Mouse (Mus musculus): Measurements from ENCODE around the gene Tnnt3. TPM values are rescaled to one million over a fixed set of nuclear protein-coding genes. Genes with fewer than 3 reads are reported as not detected.
A peak's percentile ranks its signal among the peaks of the same experiment; 100 is the strongest.

Gene Tnnt3
- total and polyA plus RNA-seq, 3 experiments = not detected

GRCm38 (mm10) chr7:142497775-142498174, 861 bp upstream of the Tnnt3 start (continued):
- TF ChIP-seq CHD1 (IDR thresholded peaks at IDR 0.05; ENCODE audit: low read depth, low read length) (no peak), MAFK (IDR thresholded peaks at IDR 0.05; ENCODE audit: borderline replicate concordance, low read depth, low read length) (no peak), UBTF (IDR thresholded peaks at IDR 0.05; ENCODE audit: borderline replicate concordance, insufficient read depth, low read depth, low read length) (no peak), SMC3 (IDR thresholded peaks at IDR 0.05; ENCODE audit: low read depth, low read length) (peak; percentile 47), JUND (IDR thresholded peaks at IDR 0.05; ENCODE audit: low read depth, low read length) (no peak)

- H3K36me3 ChIP-seq (ENCODE audit: control insufficient read depth in 1 of 2, insufficient read depth in 2 of 2, low read length in 2 of 2) = no peaks in the 10 kb centered on the region
- no peak overlapping the region for H3K4me3 ChIP-seq (ENCODE audit: control insufficient read depth in 1 of 2, insufficient read depth in 1 of 2, low read depth in 2 of 2, low read length in 2 of 2)
- H3K27me3 ChIP-seq (ENCODE audit: control insufficient read depth in 1 of 2, insufficient read depth in 2 of 2, low read length in 2 of 2) = no peaks in the 10 kb centered on the region; a peak in 1 of 4 replicates
- H3K79me2 ChIP-seq (ENCODE audit: control insufficient read depth, insufficient read depth, low read length, poor library complexity) = no peaks in the 10 kb centered on the region
- no peaks in the 10 kb centered on the region for H3K4me1 ChIP-seq (ENCODE audit: control insufficient read depth in 1 of 2, insufficient read depth in 2 of 2, low read length in 2 of 2)
- H3K9me3 ChIP-seq (replicated peaks; ENCODE audit: insufficient read depth, low read length) = no peaks in the 10 kb centered on the region
- no peak overlapping the region for H3K9ac ChIP-seq (ENCODE audit: control insufficient read depth, low read depth, low read length, poor library complexity, severe bottlenecking)
- H3K27ac ChIP-seq (ENCODE audit: control insufficient read depth, low read depth, low read length) = no peak overlapping the region
- DNase-seq (ENCODE audit: low read depth, low spot score) = no peak
- TF ChIP-seq RAD21 (IDR thresholded peaks at IDR 0.05; ENCODE audit: low read depth, low read length) (no peak), ZMIZ1 (IDR thresholded peaks at IDR 0.05; ENCODE audit: low read depth, low read length) (no peak), JUND (IDR thresholded peaks at IDR 0.05; ENCODE audit: low read depth, low read length) (no peak), ETS1 (IDR thresholded peaks at IDR 0.05; ENCODE audit: low read depth, low read length) (no peak)
Observed at GRCm38 (mm10) chr7:142499010-142499721, 530 bp downstream of the Tnnt3 start.

- H3K36me3 ChIP-seq (ENCODE audit: control insufficient read depth in 1 of 2, insufficient read depth in 2 of 2, low read length in 2 of 2) = no peaks in the 10 kb centered on the region
- no peaks in the 10 kb centered on the region for H3K9me3 ChIP-seq (replicated peaks; ENCODE audit: insufficient read depth, low read length)
- no peak for TF ChIP-seq ZKSCAN1 (IDR thresholded peaks at IDR 0.05; ENCODE audit: low read depth, low read length)
- no peak overlapping the region for H3K4me3 ChIP-seq (ENCODE audit: control insufficient read depth in 1 of 2, insufficient read depth in 1 of 2, low read depth in 2 of 2, low read length in 2 of 2)
- H3K4me1 ChIP-seq (ENCODE audit: control insufficient read depth in 1 of 2, insufficient read depth in 2 of 2, low read length in 2 of 2) = no peaks in the 10 kb centered on the region
- H3K27ac ChIP-seq (ENCODE audit: control insufficient read depth, low read depth, low read length) = no peak overlapping the region
- no peak overlapping the region for H3K9ac ChIP-seq (ENCODE audit: control insufficient read depth, low read depth, low read length, poor library complexity, severe bottlenecking)
- DNase-seq (ENCODE audit: low read depth, low spot score) = no peak
- no peaks in the 10 kb centered on the region; a peak in 1 of 4 replicates for H3K27me3 ChIP-seq (ENCODE audit: control insufficient read depth in 1 of 2, insufficient read depth in 2 of 2, low read length in 2 of 2)
- no peaks in the 10 kb centered on the region for H3K79me2 ChIP-seq (ENCODE audit: control insufficient read depth, insufficient read depth, low read length, poor library complexity)
Observed at GRCm38 (mm10) chr7:142500032-142500431, 1.4 kb downstream of the Tnnt3 start.

GRCm38 (mm10) chr7:142503206-142503605, 4.6 kb downstream of the Tnnt3 start:
- DNase-seq (ENCODE audit: low read depth, low spot score) = no peak
- Histone ChIP-seq H3K27ac (ENCODE audit: control insufficient read depth, low read depth, low read length) (no peak overlapping the region), H3K27me3 (ENCODE audit: control insufficient read depth in 1 of 2, insufficient read depth in 2 of 2, low read length in 2 of 2) (no peaks in the 10 kb centered on the region; a peak in 1 of 4 replicates), H3K4me3 (ENCODE audit: control insufficient read depth in 1 of 2, insufficient read depth in 1 of 2, low read depth in 2 of 2, low read length in 2 of 2) (no peak overlapping the region), H3K79me2 (ENCODE audit: control insufficient read depth, insufficient read depth, low read length, poor library complexity) (no peaks in the 10 kb centered on the region), H3K9ac (ENCODE audit: control insufficient read depth, low read depth, low read length, poor library complexity, severe bottlenecking) (no peak overlapping the region), H3K9me3 (replicated peaks; ENCODE audit: insufficient read depth, low read length) (no peaks in the 10 kb centered on the region), H3K4me1 (ENCODE audit: control insufficient read depth in 1 of 2, insufficient read depth in 2 of 2, low read length in 2 of 2) (no peaks in the 10 kb centered on the region), H3K36me3 (ENCODE audit: control insufficient read depth in 1 of 2, insufficient read depth in 2 of 2, low read length in 2 of 2) (no peaks in the 10 kb centered on the region)
- no peak for TF ChIP-seq MAFK (IDR thresholded peaks at IDR 0.05; ENCODE audit: borderline replicate concordance, low read depth, low read length)
- TF ChIP-seq ETS1 (IDR thresholded peaks at IDR 0.05; ENCODE audit: low read depth, low read length) = no peak
- no peak for TF ChIP-seq GABPA (IDR thresholded peaks at IDR 0.05; ENCODE audit: low read depth, low read length)
- no peak for TF ChIP-seq ELF1 (IDR thresholded peaks at IDR 0.05; ENCODE audit: low read depth, low read length)
- no peak for TF ChIP-seq MYB (IDR thresholded peaks at IDR 0.05; ENCODE audit: low read depth, low read length)
- TF ChIP-seq RCOR1 (IDR thresholded peaks at IDR 0.05; ENCODE audit: low read depth, low read length) = no peak
- no peak for TF ChIP-seq UBTF (IDR thresholded peaks at IDR 0.05; ENCODE audit: borderline replicate concordance, insufficient read depth, low read depth, low read length)
